Mouse (Mus musculus): Measurements from ENCODE around the gene Tmem147. TPM values are rescaled to one million over a fixed set of nuclear protein-coding genes. Genes with fewer than 3 reads are reported as not detected.

Tmem147 gene
- 10 to 100 TPM; 26.6 to 35.5 TPM for total RNA-seq (2023)

DNA sequence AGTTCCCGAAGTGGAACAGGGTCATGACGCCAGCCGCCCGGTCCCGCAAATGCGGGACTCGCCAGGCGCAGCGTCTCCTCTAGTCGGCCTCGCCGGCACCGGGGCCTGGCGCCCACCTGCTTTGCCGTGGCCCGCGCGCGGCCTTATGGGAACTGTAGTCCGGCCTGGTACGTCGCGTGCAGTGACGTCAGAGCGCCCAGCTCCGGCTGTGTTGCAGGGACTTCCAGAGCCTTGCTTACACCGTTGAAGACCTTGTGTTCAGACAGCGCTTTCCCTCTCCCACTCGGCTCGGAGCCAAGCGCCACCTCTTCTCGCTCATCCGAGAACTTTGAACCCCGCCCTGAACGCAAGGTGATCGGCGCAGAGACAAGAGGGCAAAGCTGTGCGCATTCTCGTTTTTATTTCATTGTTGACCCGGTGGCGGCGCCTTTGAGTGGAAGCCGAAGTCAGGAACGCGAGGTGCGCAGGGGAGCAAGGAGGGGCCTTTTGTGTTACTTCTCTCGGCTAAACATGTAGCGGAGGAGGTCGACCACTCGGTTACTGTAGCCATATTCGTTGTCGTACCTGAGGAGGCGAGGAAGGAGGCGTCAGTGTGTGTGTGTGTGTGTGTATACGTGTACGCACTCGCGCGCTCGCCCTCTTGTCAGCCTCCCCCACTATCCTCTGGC, at the start of gene Tmem147:
Tmem147 (minus strand) TSS at position 145 of the 668 bp plus-strand sequence.

DNA sequence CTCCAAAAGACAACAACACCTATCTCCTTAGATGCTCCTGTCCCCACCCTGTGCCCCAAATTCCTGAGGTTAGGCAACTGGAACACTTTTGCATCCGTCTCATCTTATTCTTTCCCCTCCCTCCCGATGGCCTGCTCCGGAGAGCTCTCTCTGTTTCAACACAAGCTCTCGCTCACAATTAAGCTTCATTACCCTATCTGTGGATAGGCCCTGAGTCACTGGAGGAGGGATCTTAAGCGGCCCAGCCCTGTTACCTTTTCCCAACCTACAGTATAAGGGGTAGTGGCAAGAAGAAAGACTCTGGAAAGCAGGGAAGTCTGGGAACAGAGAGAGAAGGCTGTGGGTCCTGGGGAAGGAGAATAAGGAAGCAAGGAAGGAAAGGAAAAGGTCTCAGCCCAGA, 34.1 kb upstream of the Tmem147 start, which contains the start of gene Dmkn:
Dmkn (plus strand) TSS at position 301 of the 400 bp plus-strand sequence.

DNA sequence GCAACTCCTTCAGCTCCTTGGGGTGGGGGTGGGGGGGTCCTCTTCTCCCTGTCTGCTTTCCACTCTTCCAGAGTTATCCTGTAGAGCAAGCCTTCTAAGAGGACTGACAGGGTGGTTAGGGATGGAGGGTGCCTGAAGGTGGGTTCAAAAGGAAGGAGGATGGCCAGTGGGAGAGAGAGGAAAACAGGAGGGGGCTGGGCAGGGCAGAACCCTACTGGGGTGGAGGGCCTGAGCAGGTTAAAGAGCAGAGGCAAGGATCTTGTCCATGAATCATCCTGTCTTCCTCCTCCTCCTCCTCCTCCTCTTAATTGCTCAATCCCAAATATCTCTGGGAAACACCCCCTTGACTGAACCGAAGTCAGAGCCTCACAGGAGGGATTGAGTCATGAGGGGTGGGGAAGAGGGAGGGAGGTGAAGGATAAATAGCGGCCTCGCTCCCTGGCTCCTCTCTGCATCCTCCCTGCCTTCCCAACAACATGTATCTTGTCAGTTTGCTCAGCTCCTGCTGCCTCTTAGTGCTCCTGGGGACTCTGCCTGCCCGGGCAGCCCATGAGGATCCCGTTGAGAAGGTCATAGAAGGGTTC, 21.8 kb upstream of the Tmem147 start, which contains the start of gene Sbsn:
Sbsn (plus strand) TSS at position 386 of the 584 bp plus-strand sequence.

DNA sequence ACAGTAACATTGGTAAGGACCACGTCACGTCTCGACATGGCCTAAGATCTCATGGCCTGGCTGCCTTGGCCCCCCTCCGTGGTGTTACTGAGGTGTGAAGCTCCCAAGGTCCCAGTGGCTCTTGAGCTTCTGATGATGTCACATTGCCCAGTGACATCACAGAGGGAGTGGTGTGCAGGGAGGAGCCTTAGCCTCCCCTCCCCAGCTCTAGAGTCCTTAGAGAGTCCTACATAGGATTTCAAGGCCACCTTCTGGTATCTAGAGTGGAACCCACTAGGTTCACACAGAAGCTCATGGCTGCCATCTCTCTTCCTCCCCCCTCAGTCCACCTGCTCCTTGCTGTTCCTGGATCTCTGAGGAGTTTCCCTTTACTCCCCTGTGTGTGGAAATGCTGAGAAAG, 14.3 kb upstream of the Tmem147 start, which contains the start of gene Gapdhs:
Gapdhs (minus strand) TSS at position 65 of the 400 bp plus-strand sequence.

DNA sequence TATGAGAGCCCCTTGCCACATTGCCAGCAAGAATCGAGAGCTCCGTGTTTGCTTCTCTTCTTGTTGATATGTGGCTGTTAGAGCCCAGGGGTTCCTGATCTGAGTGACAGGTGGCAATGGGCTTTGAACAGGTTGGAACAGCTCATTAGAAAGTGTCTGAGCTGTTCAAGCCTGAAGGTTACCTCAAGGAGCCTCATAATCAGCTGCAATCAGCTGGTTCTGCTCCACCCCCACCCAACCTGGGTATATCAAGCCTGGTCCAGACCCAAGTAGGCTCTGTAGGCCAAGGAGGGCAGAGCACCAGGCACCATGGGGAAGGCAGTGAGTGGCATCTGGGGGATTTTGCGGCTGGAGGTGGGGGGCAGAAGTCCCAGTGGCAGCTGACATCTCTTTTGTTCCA, 17.4 kb downstream of the Tmem147 start, which contains the start of gene Atp4a:
Atp4a (plus strand) TSS at position 268 of the 400 bp plus-strand sequence.

DNA sequence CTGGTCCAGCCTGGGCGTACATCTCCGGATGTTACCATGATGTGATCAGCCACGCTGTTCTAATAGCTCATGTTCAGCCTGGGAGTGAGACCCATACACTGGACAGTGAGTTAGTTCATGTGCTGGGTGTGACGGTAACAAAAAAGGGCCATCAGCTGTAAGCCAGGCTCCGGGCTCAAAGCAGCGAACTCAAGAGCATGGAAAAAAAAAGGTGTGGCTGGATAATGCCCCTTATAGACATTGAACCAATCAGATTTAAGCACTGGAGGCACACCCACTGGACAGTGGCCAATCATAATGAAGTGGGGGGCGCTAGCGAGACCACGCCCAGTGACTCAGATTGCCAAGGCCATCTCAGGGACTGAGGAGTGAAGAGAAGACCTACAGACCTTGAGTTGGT, 30.8 kb downstream of the Tmem147 start, which contains the start of gene 2200002J24Rik:
2200002J24Rik (plus strand) TSS at position 338 of the 400 bp plus-strand sequence.

Other genes starting within 250 kb of the Tmem147 start
- not detected for gene Prodh2, start 235.9 kb downstream of the Tmem147 start, total RNA-seq (2023)
- 10 to 100 TPM; 14.2 to 14.6 TPM for gene Arhgap33, start 194.5 kb downstream of the Tmem147 start, total RNA-seq (2023)
- gene Hspb6, start 177.4 kb downstream of the Tmem147 start, total RNA-seq (2023) = 1 to 10 TPM; 5.1 to 7.4 TPM
- gene Proser3, start 177.2 kb downstream of the Tmem147 start, total RNA-seq (2023) = 1 to 10 TPM; 6.0 to 6.3 TPM
- gene Lin37, start 169.7 kb downstream of the Tmem147 start, total RNA-seq (2023) = 10 to 100 TPM; 30.4 to 32.0 TPM
- 10 to 100 TPM; 40.8 to 45.4 TPM for gene U2af1l4, start 166.2 kb downstream of the Tmem147 start, total RNA-seq (2023)
- 1 to 10 TPM; 3.2 to 6.2 TPM for gene Gm49396, start 166.2 kb downstream of the Tmem147 start, total RNA-seq (2023)
- gene Psenen, start 165.9 kb downstream of the Tmem147 start, total RNA-seq (2023) = 100 to 1,000 TPM; 120 to 121 TPM
- 1 to 10 TPM; 3.7 to 5.5 TPM for gene Igflr1, start 164.1 kb downstream of the Tmem147 start, total RNA-seq (2023)
- 10 to 100 TPM; 51.3 to 54.4 TPM for gene Kmt2b, start 140.8 kb downstream of the Tmem147 start, total RNA-seq (2023)
- gene Zbtb32, start 130.6 kb downstream of the Tmem147 start, total RNA-seq (2023) = under 1 TPM; 0.20 to 0.22 TPM
- gene Upk1a, start 116.7 kb downstream of the Tmem147 start, total RNA-seq (2023) = not detected
- 100 to 1,000 TPM; 236 to 250 TPM for gene Cox6b1, start 103.4 kb downstream of the Tmem147 start, total RNA-seq (2023)
- not detected for gene Etv2, start 93.7 kb downstream of the Tmem147 start, total RNA-seq (2023)
- 10 to 100 TPM; 77.8 to 88.7 TPM for gene Rbm42, start 79.2 kb downstream of the Tmem147 start, total RNA-seq (2023)
- 10 to 100 TPM; 22.3 to 22.8 TPM for gene Haus5, start 64.5 kb downstream of the Tmem147 start, total RNA-seq (2023)
- gene Pmis2, start 57.9 kb downstream of the Tmem147 start, total RNA-seq (2023) = not detected
- not detected for gene 2200002J24Rik, start 30.6 kb downstream of the Tmem147 start, total RNA-seq (2023)
- under 1 TPM; 0.37 to 0.58 TPM for gene Atp4a, start 17.3 kb downstream of the Tmem147 start, total RNA-seq (2023)
- gene Gapdhs, start 14.1 kb upstream of the Tmem147 start, total RNA-seq (2023) = not detected
- 1 to 10 TPM; 1.9 to 3.2 TPM for gene Sbsn, start 21.9 kb upstream of the Tmem147 start, total RNA-seq (2023)
- gene Dmkn, start 34.2 kb upstream of the Tmem147 start, total RNA-seq (2023) = 1 to 10 TPM; 1.4 to 3.3 TPM
- gene Krtdap, start 58.4 kb upstream of the Tmem147 start, total RNA-seq (2023) = not detected
- gene Ffar2, start 94.2 kb upstream of the Tmem147 start, total RNA-seq (2023) = 10 to 100 TPM; 38.5 to 40.3 TPM
- gene Ffar3, start 126.6 kb upstream of the Tmem147 start, total RNA-seq (2023) = not detected
- gene Ffar1, start 132.0 kb upstream of the Tmem147 start, total RNA-seq (2023) = not detected
- gene Cd22, start 150.8 kb upstream of the Tmem147 start, total RNA-seq (2023) = 1 to 10 TPM; 4.9 to 5.4 TPM
- gene Mag, start 185.3 kb upstream of the Tmem147 start, total RNA-seq (2023) = 1 to 10 TPM; 1.1 to 1.9 TPM
- 1 to 10 TPM in 1 of 2 experiments, not detected in 1; 2.0 TPM for gene Hamp2, start 195.1 kb upstream of the Tmem147 start, total RNA-seq (2023)
- not detected for gene Hamp, start 214.5 kb upstream of the Tmem147 start, total RNA-seq (2023)
- 100 to 1,000 TPM; 125 to 137 TPM for gene Usf2, start 227.3 kb upstream of the Tmem147 start, total RNA-seq (2023)
- 1 to 10 TPM; 2.4 to 3.4 TPM for gene Lsr, start 243.9 kb upstream of the Tmem147 start, total RNA-seq (2023)
- under 1 TPM; 0.49 to 0.62 TPM for gene Fam187b, start 244.2 kb upstream of the Tmem147 start, total RNA-seq (2023)

Data from neutrophil, adult 59 days (primary cell).